Mouse (Mus musculus): ENCODE data around the gene Dock2. TPM values are rescaled to one million over a fixed set of nuclear protein-coding genes. Genes with fewer than 3 reads are reported as not detected.

The Dock2 gene
- polyA plus RNA-seq, 1 experiment: not detected

DNA sequence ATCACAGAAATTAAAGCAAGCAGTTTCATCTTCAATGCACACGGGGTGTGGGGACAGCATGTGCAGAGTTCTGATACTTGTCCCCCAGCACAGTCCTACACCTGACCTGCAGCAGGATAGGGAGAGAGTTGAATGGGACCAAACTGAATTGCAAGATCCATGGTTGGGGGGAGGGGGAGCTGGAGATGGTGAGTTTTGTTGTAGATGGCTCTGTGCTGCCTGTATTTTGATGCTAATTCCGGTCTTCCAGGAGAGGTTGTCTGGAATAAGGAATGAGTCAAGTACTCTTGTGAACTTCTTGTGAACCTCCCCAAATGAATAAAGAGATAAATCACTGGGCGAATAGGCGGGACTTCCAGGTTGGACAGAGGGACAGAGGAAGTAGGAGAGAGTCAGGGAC is 289.0 kb downstream of the Dock2 start:
- peak; percentile 48; the same call in 1 of the 2 replicates for TF ChIP-seq EP300 (IDR thresholded peaks at IDR 0.05; ENCODE audit: insufficient read depth, low read depth, low read length)
- TF ChIP-seq CTCF (IDR thresholded peaks at IDR 0.05; ENCODE audit: low read depth, low read length): no peak
- no peak for TF ChIP-seq POLR2A (IDR thresholded peaks at IDR 0.05; ENCODE audit: insufficient read depth, low read length)
- H3K4me3 ChIP-seq (ENCODE audit: low read depth, low read length): no peak overlapping the region
- H3K27me3 ChIP-seq (ENCODE audit: control insufficient read depth, insufficient read depth, low read length, poor library complexity, severe bottlenecking): no peaks in the 10 kb centered on the region; the same call in 1 of the 2 replicates
- H3K36me3 ChIP-seq (ENCODE audit: control insufficient read depth, insufficient read depth, low read length, poor library complexity, severe bottlenecking): no peaks in the 10 kb centered on the region
- no peak overlapping the region for H3K27ac ChIP-seq (ENCODE audit: insufficient read depth, low read length)
- peaks cover 2% of the 10 kb centered on the region for H3K4me1 ChIP-seq (ENCODE audit: control insufficient read depth, insufficient read depth, low read length)
- no peaks in the 10 kb centered on the region for H3K9me3 ChIP-seq (replicated peaks; ENCODE audit: control insufficient read depth, insufficient read depth, low read length, poor library complexity, severe bottlenecking)
- H3K9ac ChIP-seq (ENCODE audit: low read depth, poor library complexity, severe bottlenecking): no peak overlapping the region

DNA sequence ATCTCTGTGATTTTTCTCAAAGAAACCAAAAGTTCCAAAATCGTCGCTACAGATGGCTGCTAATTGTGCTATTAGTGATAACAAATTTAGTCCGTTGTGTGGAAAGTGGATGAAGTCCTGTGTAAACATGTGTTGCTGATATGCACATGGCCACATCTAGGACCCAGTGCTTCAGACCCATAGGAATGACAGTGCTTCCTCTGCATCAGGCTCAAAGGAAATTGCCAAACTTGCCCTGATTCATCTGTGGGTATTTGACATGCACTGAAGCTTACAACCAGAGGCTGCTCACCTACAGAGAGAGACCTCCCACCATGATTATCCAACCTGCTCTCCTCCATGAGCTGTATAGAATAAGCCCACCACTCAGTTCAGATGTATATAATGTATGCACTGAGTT is 290.7 kb downstream of the Dock2 start:
- Histone ChIP-seq H3K27me3 (ENCODE audit: control insufficient read depth, insufficient read depth, low read length, poor library complexity, severe bottlenecking) (no peaks in the 10 kb centered on the region), H3K27ac (ENCODE audit: insufficient read depth, low read length) (no peak overlapping the region), H3K9me3 (replicated peaks; ENCODE audit: control insufficient read depth, insufficient read depth, low read length, poor library complexity, severe bottlenecking) (no peaks in the 10 kb centered on the region), H3K4me1 (ENCODE audit: control insufficient read depth, insufficient read depth, low read length) (peaks cover 2% of the 10 kb centered on the region), H3K4me3 (ENCODE audit: low read depth, low read length) (no peak overlapping the region), H3K36me3 (ENCODE audit: control insufficient read depth, insufficient read depth, low read length, poor library complexity, severe bottlenecking) (no peaks in the 10 kb centered on the region), H3K9ac (ENCODE audit: low read depth, poor library complexity, severe bottlenecking) (no peak overlapping the region)
- TF ChIP-seq CTCF (IDR thresholded peaks at IDR 0.05; ENCODE audit: low read depth, low read length) (no peak), EP300 (IDR thresholded peaks at IDR 0.05; ENCODE audit: insufficient read depth, low read depth, low read length) (no peak), POLR2A (IDR thresholded peaks at IDR 0.05; ENCODE audit: insufficient read depth, low read length) (no peak)

- no peaks in the 10 kb centered on the region for H3K9me3 ChIP-seq (replicated peaks; ENCODE audit: control insufficient read depth, insufficient read depth, low read length, poor library complexity, severe bottlenecking)
- no peaks in the 10 kb centered on the region for H3K27me3 ChIP-seq (ENCODE audit: control insufficient read depth, insufficient read depth, low read length, poor library complexity, severe bottlenecking)
- H3K36me3 ChIP-seq (ENCODE audit: control insufficient read depth, insufficient read depth, low read length, poor library complexity, severe bottlenecking): no peaks in the 10 kb centered on the region
- H3K4me3 ChIP-seq (ENCODE audit: low read depth, low read length): no peak overlapping the region
- no peak for TF ChIP-seq EP300 (IDR thresholded peaks at IDR 0.05; ENCODE audit: insufficient read depth, low read depth, low read length)
- no peak for TF ChIP-seq POLR2A (IDR thresholded peaks at IDR 0.05; ENCODE audit: insufficient read depth, low read length)
- TF ChIP-seq CTCF (IDR thresholded peaks at IDR 0.05; ENCODE audit: low read depth, low read length): no peak
- no peak overlapping the region for H3K27ac ChIP-seq (ENCODE audit: insufficient read depth, low read length)
- peaks cover 2% of the 10 kb centered on the region for H3K4me1 ChIP-seq (ENCODE audit: control insufficient read depth, insufficient read depth, low read length)
- H3K9ac ChIP-seq (ENCODE audit: low read depth, poor library complexity, severe bottlenecking): no peak overlapping the region
Measured at GRCm38 (mm10) chr11:34492223-34492622, 291.5 kb downstream of the Dock2 start.

GRCm38 (mm10) chr11:34489548-34489947 is 294.1 kb downstream of the Dock2 start:
- H3K4me3 ChIP-seq (ENCODE audit: low read depth, low read length): no peak overlapping the region
- H3K4me1 ChIP-seq (ENCODE audit: control insufficient read depth, insufficient read depth, low read length): no peaks in the 10 kb centered on the region
- no peaks in the 10 kb centered on the region for H3K36me3 ChIP-seq (ENCODE audit: control insufficient read depth, insufficient read depth, low read length, poor library complexity, severe bottlenecking)
- H3K9ac ChIP-seq (ENCODE audit: low read depth, poor library complexity, severe bottlenecking): no peak overlapping the region
- peaks cover 14% of the 10 kb centered on the region for H3K9me3 ChIP-seq (replicated peaks; ENCODE audit: control insufficient read depth, insufficient read depth, low read length, poor library complexity, severe bottlenecking)
- H3K27ac ChIP-seq (ENCODE audit: insufficient read depth, low read length): no peak overlapping the region
- H3K27me3 ChIP-seq (ENCODE audit: control insufficient read depth, insufficient read depth, low read length, poor library complexity, severe bottlenecking): no peaks in the 10 kb centered on the region
- TF ChIP-seq EP300 (IDR thresholded peaks at IDR 0.05; ENCODE audit: insufficient read depth, low read depth, low read length) (no peak), CTCF (IDR thresholded peaks at IDR 0.05; ENCODE audit: low read depth, low read length) (no peak), POLR2A (IDR thresholded peaks at IDR 0.05; ENCODE audit: insufficient read depth, low read length) (no peak)

GRCm38 (mm10) chr11:34479301-34479700 is 304.4 kb downstream of the Dock2 start:
- TF ChIP-seq CTCF (IDR thresholded peaks at IDR 0.05; ENCODE audit: low read depth, low read length) (no peak), POLR2A (IDR thresholded peaks at IDR 0.05; ENCODE audit: insufficient read depth, low read length) (no peak), EP300 (IDR thresholded peaks at IDR 0.05; ENCODE audit: insufficient read depth, low read depth, low read length) (no peak)
- Histone ChIP-seq H3K27me3 (ENCODE audit: control insufficient read depth, insufficient read depth, low read length, poor library complexity, severe bottlenecking) (no peaks in the 10 kb centered on the region), H3K9me3 (replicated peaks; ENCODE audit: control insufficient read depth, insufficient read depth, low read length, poor library complexity, severe bottlenecking) (no peaks in the 10 kb centered on the region), H3K9ac (ENCODE audit: low read depth, poor library complexity, severe bottlenecking) (no peak overlapping the region), H3K27ac (ENCODE audit: insufficient read depth, low read length) (no peak overlapping the region), H3K4me3 (ENCODE audit: low read depth, low read length) (no peak overlapping the region), H3K36me3 (ENCODE audit: control insufficient read depth, insufficient read depth, low read length, poor library complexity, severe bottlenecking) (no peaks in the 10 kb centered on the region), H3K4me1 (ENCODE audit: control insufficient read depth, insufficient read depth, low read length) (no peaks in the 10 kb centered on the region)

- no peaks in the 10 kb centered on the region for H3K36me3 ChIP-seq (ENCODE audit: control insufficient read depth, insufficient read depth, low read length, poor library complexity, severe bottlenecking)
Measured at GRCm38 (mm10) chr11:34469792-34470191, 313.9 kb downstream of the Dock2 start.

More at GRCm38 (mm10) chr11:34469792-34470191, 313.9 kb downstream of the Dock2 start:
- Histone ChIP-seq H3K27me3 (ENCODE audit: control insufficient read depth, insufficient read depth, low read length, poor library complexity, severe bottlenecking) (no peaks in the 10 kb centered on the region), H3K27ac (ENCODE audit: insufficient read depth, low read length) (no peak overlapping the region), H3K4me3 (ENCODE audit: low read depth, low read length) (no peak overlapping the region), H3K4me1 (ENCODE audit: control insufficient read depth, insufficient read depth, low read length) (no peaks in the 10 kb centered on the region), H3K9me3 (replicated peaks; ENCODE audit: control insufficient read depth, insufficient read depth, low read length, poor library complexity, severe bottlenecking) (no peaks in the 10 kb centered on the region), H3K9ac (ENCODE audit: low read depth, poor library complexity, severe bottlenecking) (no peak overlapping the region)
- TF ChIP-seq CTCF (IDR thresholded peaks at IDR 0.05; ENCODE audit: low read depth, low read length) (no peak), POLR2A (IDR thresholded peaks at IDR 0.05; ENCODE audit: insufficient read depth, low read length) (no peak), EP300 (IDR thresholded peaks at IDR 0.05; ENCODE audit: insufficient read depth, low read depth, low read length) (no peak)
